Mouse (Mus musculus): Measurements from ENCODE around the gene Rbm5. TPM values are rescaled to one million over a fixed set of nuclear protein-coding genes. Genes with fewer than 3 reads are reported as not detected.

The Rbm5 gene
- polyA plus RNA-seq (2014; fragmentation: Illumina TruSeq; extraction: RNeasy Lipid Tissue Mini Kit (QIAGEN cat#74804); ENCODE audit: low read depth, low replicate concordance) = 101 TPM

DNA sequence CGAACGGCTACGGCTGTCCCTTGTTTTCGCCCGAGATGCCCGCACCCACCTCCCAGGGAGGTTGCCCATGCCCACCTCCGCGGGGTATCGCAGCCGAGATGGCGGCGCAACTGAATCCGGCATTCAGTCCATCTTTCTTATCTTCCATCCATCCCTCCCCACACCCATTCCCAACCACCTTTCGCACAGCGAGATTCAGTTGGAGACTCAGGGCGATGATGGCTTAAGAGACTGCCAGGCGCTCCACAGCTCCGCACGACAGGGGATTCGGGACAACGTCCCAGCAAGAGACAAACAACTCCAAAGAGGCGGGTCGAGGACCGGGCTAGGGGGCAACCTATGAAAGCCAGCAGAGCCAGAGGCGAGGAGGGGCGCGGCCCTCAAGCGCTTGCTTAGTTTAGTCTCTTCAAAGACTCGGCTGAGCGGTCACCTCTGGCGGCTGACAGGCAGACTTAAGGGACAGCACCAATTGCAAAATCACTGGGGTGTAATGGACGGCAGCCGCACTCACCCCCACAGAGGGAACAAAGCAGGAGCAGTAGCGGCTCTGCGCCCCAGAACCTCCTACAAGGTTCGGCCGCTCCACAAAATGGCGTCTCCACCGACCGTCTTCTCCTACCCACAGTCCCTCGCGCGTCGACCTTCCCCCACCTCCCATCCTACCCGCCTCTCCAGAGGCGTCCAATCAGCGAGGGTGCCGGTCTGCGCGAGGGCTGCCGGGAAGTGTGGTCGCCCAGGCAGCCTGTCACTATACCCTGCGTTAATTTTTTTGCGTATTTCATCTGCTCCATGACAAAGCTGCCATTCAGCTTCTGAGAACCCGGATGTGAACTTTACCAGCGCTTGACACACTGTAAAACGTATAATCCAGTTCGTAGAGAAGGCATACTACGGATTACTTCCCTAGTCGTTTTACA lies at the start of gene Rbm5:
Rbm5 (minus strand) TSS at position 623 of the 917 bp plus-strand sequence.

DNA sequence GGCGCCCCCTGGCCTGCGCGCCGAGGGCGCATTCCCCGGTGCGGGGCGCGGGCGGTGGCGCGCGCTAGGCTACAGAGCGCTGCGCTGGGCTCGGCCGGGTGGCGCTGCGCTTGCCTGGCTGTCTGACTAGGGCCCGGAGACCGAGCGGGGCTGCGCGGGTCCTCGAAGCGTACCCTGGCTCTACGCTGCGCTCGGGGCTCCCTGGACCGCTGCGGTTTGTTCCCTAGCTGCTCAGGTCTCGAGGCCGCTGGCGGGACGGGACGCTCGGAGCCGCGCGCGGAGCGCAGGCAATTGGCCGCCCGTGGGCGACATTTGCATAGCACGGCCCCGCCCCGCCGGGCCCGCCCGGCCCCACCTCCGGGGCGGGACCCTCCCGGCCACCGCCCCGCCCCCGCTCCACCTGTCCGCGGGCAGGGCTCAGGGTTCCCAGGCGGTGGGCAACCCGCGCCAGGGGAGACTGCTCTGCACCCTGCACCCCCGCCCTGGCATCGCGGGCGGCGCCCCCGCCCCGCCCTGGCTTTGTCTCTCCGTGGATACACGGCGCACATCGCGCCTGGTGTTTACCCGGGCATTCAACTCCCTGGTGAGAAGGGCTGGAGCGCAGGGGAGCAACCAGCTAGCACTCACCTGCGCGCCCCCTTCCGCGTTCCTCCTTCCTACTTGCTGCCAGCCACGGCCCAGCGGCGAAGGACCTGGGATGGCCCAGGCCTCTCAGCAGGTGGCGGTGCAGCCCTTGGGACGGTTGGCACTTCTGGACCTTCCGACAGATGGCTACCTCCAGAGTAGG lies 60.9 kb downstream of the Rbm5 start, which contains the start of gene Sema3f:
Sema3f (minus strand) TSS at position 779 of the 787 bp plus-strand sequence.

Other genes starting within 250 kb of the Rbm5 start
- 29.4 TPM for gene Tmem115, start 237.1 kb downstream of the Rbm5 start, polyA plus RNA-seq (2014; fragmentation: Illumina TruSeq; extraction: RNeasy Lipid Tissue Mini Kit (QIAGEN cat#74804); ENCODE audit: low read depth, low replicate concordance)
- 22.5 TPM for gene Cyb561d2, start 228.8 kb downstream of the Rbm5 start, polyA plus RNA-seq (2014; fragmentation: Illumina TruSeq; extraction: RNeasy Lipid Tissue Mini Kit (QIAGEN cat#74804); ENCODE audit: low read depth, low replicate concordance)
- gene Nprl2, start 228.8 kb downstream of the Rbm5 start, polyA plus RNA-seq (2014; fragmentation: Illumina TruSeq; extraction: RNeasy Lipid Tissue Mini Kit (QIAGEN cat#74804); ENCODE audit: low read depth, low replicate concordance) = 19.2 TPM
- 11.1 TPM for gene Zmynd10, start 223.7 kb downstream of the Rbm5 start, polyA plus RNA-seq (2014; fragmentation: Illumina TruSeq; extraction: RNeasy Lipid Tissue Mini Kit (QIAGEN cat#74804); ENCODE audit: low read depth, low replicate concordance)
- 33.9 TPM for gene Rassf1, start 219.4 kb downstream of the Rbm5 start, polyA plus RNA-seq (2014; fragmentation: Illumina TruSeq; extraction: RNeasy Lipid Tissue Mini Kit (QIAGEN cat#74804); ENCODE audit: low read depth, low replicate concordance)
- 34.1 TPM for gene Tusc2, start 207.7 kb downstream of the Rbm5 start, polyA plus RNA-seq (2014; fragmentation: Illumina TruSeq; extraction: RNeasy Lipid Tissue Mini Kit (QIAGEN cat#74804); ENCODE audit: low read depth, low replicate concordance)
- gene Hyal2, start 203.1 kb downstream of the Rbm5 start, polyA plus RNA-seq (2014; fragmentation: Illumina TruSeq; extraction: RNeasy Lipid Tissue Mini Kit (QIAGEN cat#74804); ENCODE audit: low read depth, low replicate concordance) = 31.9 TPM
- 26.2 TPM for gene Hyal1, start 194.1 kb downstream of the Rbm5 start, polyA plus RNA-seq (2014; fragmentation: Illumina TruSeq; extraction: RNeasy Lipid Tissue Mini Kit (QIAGEN cat#74804); ENCODE audit: low read depth, low replicate concordance)
- gene Naa80, start 192.1 kb downstream of the Rbm5 start, polyA plus RNA-seq (2014; fragmentation: Illumina TruSeq; extraction: RNeasy Lipid Tissue Mini Kit (QIAGEN cat#74804); ENCODE audit: low read depth, low replicate concordance) = 37.0 TPM
- 1.7 TPM for gene Hyal3, start 190.2 kb downstream of the Rbm5 start, polyA plus RNA-seq (2014; fragmentation: Illumina TruSeq; extraction: RNeasy Lipid Tissue Mini Kit (QIAGEN cat#74804); ENCODE audit: low read depth, low replicate concordance)
- gene Ifrd2, start 183.4 kb downstream of the Rbm5 start, polyA plus RNA-seq (2014; fragmentation: Illumina TruSeq; extraction: RNeasy Lipid Tissue Mini Kit (QIAGEN cat#74804); ENCODE audit: low read depth, low replicate concordance) = 21.9 TPM
- 36.0 TPM for gene Sema3b, start 161.8 kb downstream of the Rbm5 start, polyA plus RNA-seq (2014; fragmentation: Illumina TruSeq; extraction: RNeasy Lipid Tissue Mini Kit (QIAGEN cat#74804); ENCODE audit: low read depth, low replicate concordance)
- 290 TPM for gene Gnai2, start 135.6 kb downstream of the Rbm5 start, polyA plus RNA-seq (2014; fragmentation: Illumina TruSeq; extraction: RNeasy Lipid Tissue Mini Kit (QIAGEN cat#74804); ENCODE audit: low read depth, low replicate concordance)
- 7.4 TPM for gene Slc38a3, start 101.5 kb downstream of the Rbm5 start, polyA plus RNA-seq (2014; fragmentation: Illumina TruSeq; extraction: RNeasy Lipid Tissue Mini Kit (QIAGEN cat#74804); ENCODE audit: low read depth, low replicate concordance)
- gene Gnat1, start 91.3 kb downstream of the Rbm5 start, polyA plus RNA-seq (2014; fragmentation: Illumina TruSeq; extraction: RNeasy Lipid Tissue Mini Kit (QIAGEN cat#74804); ENCODE audit: low read depth, low replicate concordance) = not detected
- 24.8 TPM for gene Sema3f, start 60.5 kb downstream of the Rbm5 start, polyA plus RNA-seq (2014; fragmentation: Illumina TruSeq; extraction: RNeasy Lipid Tissue Mini Kit (QIAGEN cat#74804); ENCODE audit: low read depth, low replicate concordance)
- 49.4 TPM for gene Rbm6, start 102.2 kb upstream of the Rbm5 start, polyA plus RNA-seq (2014; fragmentation: Illumina TruSeq; extraction: RNeasy Lipid Tissue Mini Kit (QIAGEN cat#74804); ENCODE audit: low read depth, low replicate concordance)
- gene Mon1a, start 117.2 kb upstream of the Rbm5 start, polyA plus RNA-seq (2014; fragmentation: Illumina TruSeq; extraction: RNeasy Lipid Tissue Mini Kit (QIAGEN cat#74804); ENCODE audit: low read depth, low replicate concordance) = 14.8 TPM
- gene Mst1r, start 135.9 kb upstream of the Rbm5 start, polyA plus RNA-seq (2014; fragmentation: Illumina TruSeq; extraction: RNeasy Lipid Tissue Mini Kit (QIAGEN cat#74804); ENCODE audit: low read depth, low replicate concordance) = 10.8 TPM
- gene Actl11, start 157.5 kb upstream of the Rbm5 start, polyA plus RNA-seq (2014; fragmentation: Illumina TruSeq; extraction: RNeasy Lipid Tissue Mini Kit (QIAGEN cat#74804); ENCODE audit: low read depth, low replicate concordance) = 5.8 TPM
- 0.51 TPM for gene Camkv, start 164.7 kb upstream of the Rbm5 start, polyA plus RNA-seq (2014; fragmentation: Illumina TruSeq; extraction: RNeasy Lipid Tissue Mini Kit (QIAGEN cat#74804); ENCODE audit: low read depth, low replicate concordance)
- 1.1 TPM for gene Traip, start 179.1 kb upstream of the Rbm5 start, polyA plus RNA-seq (2014; fragmentation: Illumina TruSeq; extraction: RNeasy Lipid Tissue Mini Kit (QIAGEN cat#74804); ENCODE audit: low read depth, low replicate concordance)
- 30.8 TPM for gene Uba7, start 204.5 kb upstream of the Rbm5 start, polyA plus RNA-seq (2014; fragmentation: Illumina TruSeq; extraction: RNeasy Lipid Tissue Mini Kit (QIAGEN cat#74804); ENCODE audit: low read depth, low replicate concordance)
- 1.5 TPM for gene Gm20661, start 212.1 kb upstream of the Rbm5 start, polyA plus RNA-seq (2014; fragmentation: Illumina TruSeq; extraction: RNeasy Lipid Tissue Mini Kit (QIAGEN cat#74804); ENCODE audit: low read depth, low replicate concordance)
- 7.1 TPM for gene Inka1, start 214.9 kb upstream of the Rbm5 start, polyA plus RNA-seq (2014; fragmentation: Illumina TruSeq; extraction: RNeasy Lipid Tissue Mini Kit (QIAGEN cat#74804); ENCODE audit: low read depth, low replicate concordance)
- gene Cdhr4, start 221.5 kb upstream of the Rbm5 start, polyA plus RNA-seq (2014; fragmentation: Illumina TruSeq; extraction: RNeasy Lipid Tissue Mini Kit (QIAGEN cat#74804); ENCODE audit: low read depth, low replicate concordance) = 13.2 TPM
- gene Gm20662, start 225.4 kb upstream of the Rbm5 start, polyA plus RNA-seq (2014; fragmentation: Illumina TruSeq; extraction: RNeasy Lipid Tissue Mini Kit (QIAGEN cat#74804); ENCODE audit: low read depth, low replicate concordance) = 1.5 TPM
- gene Ip6k1, start 231.5 kb upstream of the Rbm5 start, polyA plus RNA-seq (2014; fragmentation: Illumina TruSeq; extraction: RNeasy Lipid Tissue Mini Kit (QIAGEN cat#74804); ENCODE audit: low read depth, low replicate concordance) = 73.8 TPM